Mouse (Mus musculus) bone marrow macrophage, adult 2 months (primary cell): Measurements from ENCODE around the gene Fbxo44.
"Not testable (repeated sequence)": the region's sequence is repeated elsewhere in the genome, so short reads cannot be mapped to it uniquely, and the experiment has no call there.

Experiments used
- CTCF ChIP-seq: IDR thresholded peaks from 2 replicates; pipeline ENCODE4 v1.5.1; 2012; ENCODE audit warnings: low read depth, mild to moderate bottlenecking, low read length, moderate library complexity
- POLR2A ChIP-seq: IDR thresholded peaks from 2 replicates; pipeline ENCODE4 v1.6.1; 2012; ENCODE audit warnings: mild to moderate bottlenecking, low read depth, low read length, borderline replicate concordance

- not testable (repeated sequence) for TF ChIP-seq POLR2A, CTCF
Observed at GRCm38 (mm10) chr4:148176603-148177002, 16.3 kb upstream of the Fbxo44 start.
